Mouse (Mus musculus) limb, embryonic 15.5 days (tissue): ENCODE measurements around the gene Npr2. TPM values are rescaled to one million over a fixed set of nuclear protein-coding genes. Genes with fewer than 3 reads are reported as not detected.

Experiments
- ATAC-seq: fragments of 200-750 bp; cut with Nextera tagmentation; 2 replicates; pipeline ENCODE4 v1.8.0; 2017; ENCODE audit warnings: low read depth, moderate TSS enrichment; ENCODE audit not compliant: insufficient number of reproducible peaks, low FRiP score, low TSS enrichment
- H3K27ac ChIP-seq: fragments of 300-500 bp; sonication (generic); 2 replicates; pipeline ENCODE4 v1.5.1; 2015; ENCODE audit warnings: moderate library complexity, mild to moderate bottlenecking, inconsistent platforms
- H3K27me3 ChIP-seq: fragments of 300-500 bp; sonication (generic); 2 replicates; pipeline ENCODE4 v1.6.1; 2015; ENCODE audit warnings: inconsistent platforms
- H3K36me3 ChIP-seq: fragments of 300-500 bp; sonication (generic); 2 replicates; pipeline ENCODE4 v1.6.1; 2015; ENCODE audit warnings: inconsistent platforms
- H3K4me1 ChIP-seq: fragments of 300-500 bp; sonication (generic); 2 replicates; pipeline ENCODE4 v1.6.1; 2015; ENCODE audit warnings: inconsistent platforms
- H3K4me2 ChIP-seq: fragments of 300-500 bp; sonication (generic); 2 replicates; pipeline ENCODE4 v1.6.1; 2015; ENCODE audit warnings: mild to moderate bottlenecking, inconsistent platforms
- H3K4me3 ChIP-seq: fragments of 300-500 bp; sonication (generic); 2 replicates; pipeline ENCODE4 v1.5.1; 2015; ENCODE audit warnings: mild to moderate bottlenecking, inconsistent platforms
- H3K9ac ChIP-seq: fragments of 300-500 bp; sonication (generic); 2 replicates; pipeline ENCODE4 v1.6.1; 2015; ENCODE audit warnings: inconsistent platforms
- H3K9me3 ChIP-seq: fragments of 300-500 bp; sonication (generic); 2 replicates; pipeline ENCODE4 v1.6.1; 2016; ENCODE audit warnings: inconsistent platforms
- WGBS: fragments of 180-500 bp; shearing (Covaris S2); methylation state at CpG from one replicate; pipeline ENCODE4 v1.1.7; 2015; 5-methylcytosine and 5-hydroxymethylcytosine counted together
- polyA plus RNA-seq: library from polyadenylated mRNA; unstranded; fragments of >200 nt; fragmentation: Nextera tagmentation; extraction: Ambion mirVana; gene quantifications from 2 replicates; pipeline ENCODE4 v1.2.1, GENCODE M21; 2015

Npr2 gene
- polyA plus RNA-seq, 1 experiment from 2014 or later: 22.2 TPM

DNA sequence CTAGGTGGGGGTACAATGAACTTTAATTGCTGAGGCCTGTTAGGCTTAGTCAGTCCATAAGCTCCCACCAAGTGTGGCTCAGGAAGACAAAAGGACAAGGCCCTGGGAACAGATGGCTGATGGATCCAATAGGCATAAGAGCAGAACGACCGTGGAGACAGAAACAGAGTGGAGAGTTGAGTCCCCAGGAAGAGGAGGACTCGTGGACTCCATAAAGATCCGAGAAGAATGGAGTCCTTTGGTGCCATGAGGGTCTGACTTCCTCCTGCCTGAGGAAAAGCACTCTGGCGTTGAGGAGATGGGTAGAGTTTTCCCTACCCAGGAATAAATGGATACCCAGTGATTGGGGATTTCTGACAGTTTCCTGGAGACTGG is 1.1 kb upstream of the Npr2 start:
- no peak for ATAC-seq
- 23% methylated on average over 5 of the region's 5 CpGs for WGBS

DNA sequence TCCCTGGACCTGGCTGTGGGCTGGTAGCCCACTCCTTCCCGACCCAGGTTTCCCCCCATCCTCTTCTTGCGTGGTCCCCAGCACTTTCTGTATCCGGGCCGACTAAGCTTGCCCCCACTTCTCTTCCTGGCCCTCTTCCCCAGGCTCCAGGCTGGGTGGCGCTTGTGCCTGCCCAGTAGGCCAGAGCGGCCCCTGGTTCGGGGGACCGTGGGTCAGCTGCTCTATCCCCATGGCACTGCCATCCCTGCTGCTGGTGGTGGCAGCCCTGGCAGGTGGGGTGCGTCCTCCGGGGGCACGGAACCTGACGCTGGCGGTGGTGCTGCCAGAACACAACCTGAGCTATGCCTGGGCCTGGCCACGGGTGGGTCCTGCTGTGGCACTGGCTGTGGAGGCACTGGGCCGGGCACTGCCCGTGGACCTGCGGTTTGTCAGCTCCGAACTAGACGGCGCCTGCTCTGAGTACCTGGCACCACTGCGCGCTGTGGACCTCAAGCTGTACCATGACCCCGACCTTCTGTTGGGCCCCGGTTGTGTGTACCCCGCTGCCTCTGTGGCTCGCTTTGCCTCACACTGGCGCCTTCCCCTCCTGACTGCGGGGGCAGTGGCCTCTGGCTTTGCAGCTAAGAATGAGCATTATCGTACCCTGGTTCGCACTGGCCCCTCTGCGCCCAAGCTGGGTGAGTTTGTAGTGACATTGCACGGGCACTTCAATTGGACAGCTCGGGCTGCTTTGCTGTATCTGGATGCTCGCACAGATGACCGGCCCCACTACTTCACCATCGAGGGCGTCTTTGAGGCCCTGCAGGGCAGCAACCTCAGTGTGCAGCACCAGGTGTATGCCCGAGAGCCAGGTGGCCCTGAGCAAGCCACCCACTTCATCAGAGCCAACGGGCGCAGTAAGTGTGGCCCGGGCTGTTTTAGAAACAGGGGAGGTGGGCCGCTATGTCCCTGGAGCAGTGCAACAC is 503 bp downstream of the Npr2 start:
- H3K4me2 ChIP-seq: peak overlapping the region; percentile 67
- H3K4me1 ChIP-seq: peaks cover 52% of the 10 kb centered on the region
- H3K4me3 ChIP-seq: peak overlapping the region; percentile 66
- peak overlapping the region; percentile 82 for H3K9ac ChIP-seq
- H3K27me3 ChIP-seq: no peaks in the 10 kb centered on the region
- 47% methylated on average over 42 of the region's 42 CpGs for WGBS
- peak overlapping the region; percentile 88 for H3K27ac ChIP-seq
- H3K36me3 ChIP-seq: no peaks in the 10 kb centered on the region
- peak; percentile 24; the same call in 1 of the 2 replicates for ATAC-seq
- H3K9me3 ChIP-seq: no peaks in the 10 kb centered on the region

More for the DNA sequence above, 1.1 kb upstream of the Npr2 start:
- Histone ChIP-seq H3K4me1 (peaks cover 46% of the 10 kb centered on the region), H3K4me2 (peak overlapping the region; percentile 67), H3K27ac (peak overlapping the region; percentile 88), H3K27me3 (no peaks in the 10 kb centered on the region), H3K36me3 (no peaks in the 10 kb centered on the region), H3K9ac (no peak overlapping the region), H3K4me3 (peak overlapping the region; percentile 66), H3K9me3 (no peaks in the 10 kb centered on the region)

DNA sequence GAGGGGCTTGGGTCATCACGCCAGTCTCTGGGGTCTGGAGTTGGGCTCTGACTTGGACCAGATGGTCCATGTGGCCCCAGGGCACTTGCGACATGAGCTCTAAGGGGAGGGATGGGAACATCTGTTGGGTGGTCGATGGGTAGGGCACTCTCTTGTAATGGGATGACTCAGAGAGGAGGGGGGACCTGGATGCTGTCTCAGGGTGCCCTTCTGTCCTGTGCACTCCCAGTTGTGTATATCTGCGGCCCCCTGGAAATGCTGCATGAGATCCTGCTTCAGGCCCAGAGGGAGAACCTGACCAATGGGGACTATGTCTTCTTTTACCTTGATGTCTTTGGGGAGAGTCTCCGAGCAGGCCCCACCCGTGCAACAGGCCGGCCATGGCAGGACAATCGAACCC is 1.6 kb downstream of the Npr2 start:
- Histone ChIP-seq H3K27ac (no peak overlapping the region), H3K4me1 (peaks cover 52% of the 10 kb centered on the region), H3K4me2 (peak overlapping the region; percentile 67), H3K4me3 (peak overlapping the region; percentile 66; the same call in 1 of the 2 replicates), H3K27me3 (no peaks in the 10 kb centered on the region), H3K9ac (no peak overlapping the region), H3K9me3 (no peaks in the 10 kb centered on the region), H3K36me3 (no peaks in the 10 kb centered on the region)
- no peak for ATAC-seq
- WGBS: 67% methylated on average over 8 of the region's 8 CpGs

DNA sequence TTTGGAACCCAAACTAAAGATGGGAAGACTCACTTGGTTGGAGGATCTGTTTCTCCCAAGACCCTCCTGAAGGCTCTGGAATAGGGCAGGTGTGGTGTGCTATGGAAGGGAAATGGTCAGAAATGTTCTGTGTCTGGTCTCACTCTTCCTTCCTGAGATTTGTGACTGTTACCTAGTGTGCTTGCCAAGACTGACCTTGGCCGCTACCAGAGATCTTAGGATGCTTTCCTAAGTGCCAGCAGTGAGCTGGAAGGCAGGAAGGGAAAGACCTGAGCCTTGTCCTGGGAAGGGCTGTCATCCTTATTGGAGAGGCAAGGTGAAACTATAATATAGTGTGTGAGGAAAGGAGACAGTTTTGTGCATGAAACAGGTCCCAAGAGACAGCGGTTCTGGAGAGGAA is 2.0 kb downstream of the Npr2 start:
- ATAC-seq: no peak
- H3K4me2 ChIP-seq: peak overlapping the region; percentile 67; the same call in 1 of the 2 replicates
- no peaks in the 10 kb centered on the region for H3K27me3 ChIP-seq
- no peaks in the 10 kb centered on the region for H3K36me3 ChIP-seq
- WGBS: 88% methylated on average over 2 of the region's 2 CpGs
- H3K4me1 ChIP-seq: peaks cover 52% of the 10 kb centered on the region
- no peaks in the 10 kb centered on the region for H3K9me3 ChIP-seq
- H3K9ac ChIP-seq: no peak overlapping the region
- no peak overlapping the region for H3K27ac ChIP-seq
- H3K4me3 ChIP-seq: no peak overlapping the region

DNA sequence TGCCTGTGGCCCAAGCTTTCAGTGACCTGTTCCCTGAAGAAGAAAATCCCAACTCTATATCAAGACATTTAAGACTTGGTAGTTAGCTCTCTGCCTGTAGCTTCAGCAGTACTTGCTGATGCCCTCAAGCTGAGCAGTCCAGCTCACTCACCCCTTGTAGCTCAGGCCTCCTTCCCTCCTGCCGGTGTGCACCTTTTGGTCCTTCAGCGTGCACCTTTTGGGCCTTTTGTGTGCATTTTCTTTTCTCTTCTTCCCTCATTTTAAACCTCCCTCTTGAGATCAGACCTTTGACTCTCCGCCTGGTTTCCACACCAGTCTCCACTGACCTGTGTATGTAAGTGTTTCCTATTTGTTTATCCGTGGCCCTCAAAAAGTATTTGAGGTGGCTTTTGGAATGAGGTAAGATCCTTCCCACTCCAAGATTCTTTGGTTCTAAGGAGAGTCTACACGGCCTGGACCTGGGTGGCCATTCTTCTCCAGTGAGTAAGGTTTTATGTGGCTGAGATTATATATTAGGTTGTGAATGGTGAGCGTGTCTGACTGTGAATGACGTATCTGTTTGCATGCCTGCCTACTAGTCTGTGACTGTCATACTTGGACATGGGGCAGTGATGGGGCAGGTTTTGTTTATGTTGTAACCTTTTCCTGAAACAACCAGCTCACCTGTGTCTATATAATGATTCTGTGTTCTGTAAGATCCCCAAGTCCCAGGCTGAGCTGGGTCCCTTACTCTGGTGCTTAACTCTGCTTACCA is 3.1 kb downstream of the Npr2 start:
- Histone ChIP-seq H3K4me3 (no peak overlapping the region), H3K27me3 (no peaks in the 10 kb centered on the region), H3K4me1 (peaks cover 51% of the 10 kb centered on the region), H3K27ac (no peak overlapping the region), H3K4me2 (no peak overlapping the region), H3K9me3 (no peaks in the 10 kb centered on the region), H3K36me3 (no peaks in the 10 kb centered on the region), H3K9ac (no peak overlapping the region)
- ATAC-seq: no peak
- WGBS: 86% methylated on average over 7 of the region's 7 CpGs

DNA sequence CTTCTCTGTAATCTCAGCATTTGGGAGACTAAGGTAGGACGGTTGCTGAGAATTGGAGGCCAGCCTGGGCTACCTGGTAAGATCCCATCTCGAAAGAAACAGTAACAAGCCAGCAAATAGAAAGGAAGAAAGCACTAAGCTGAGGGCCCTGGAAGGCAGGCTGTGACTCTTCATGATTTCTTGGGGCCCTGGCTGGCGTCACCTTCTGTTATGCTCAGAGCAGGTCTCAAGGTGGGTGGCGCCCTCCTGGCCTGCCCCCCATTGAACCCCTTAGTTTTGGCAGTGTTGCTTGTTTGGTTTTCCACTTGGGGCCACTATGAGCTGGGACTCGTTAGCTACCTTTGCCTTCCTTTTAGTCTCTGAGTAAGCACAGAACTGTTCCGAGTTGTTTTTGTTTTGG is 5.0 kb downstream of the Npr2 start:
- H3K4me1 ChIP-seq: peaks cover 37% of the 10 kb centered on the region
- no peaks in the 10 kb centered on the region for H3K27me3 ChIP-seq
- H3K9me3 ChIP-seq: no peaks in the 10 kb centered on the region
- H3K9ac ChIP-seq: no peak overlapping the region
- WGBS: 66% methylated on average over 6 of the region's 6 CpGs
- ATAC-seq: no peak
- H3K36me3 ChIP-seq: peaks cover 9% of the 10 kb centered on the region
- H3K4me2 ChIP-seq: no peak overlapping the region
- no peak overlapping the region for H3K4me3 ChIP-seq
- H3K27ac ChIP-seq: no peak overlapping the region

DNA sequence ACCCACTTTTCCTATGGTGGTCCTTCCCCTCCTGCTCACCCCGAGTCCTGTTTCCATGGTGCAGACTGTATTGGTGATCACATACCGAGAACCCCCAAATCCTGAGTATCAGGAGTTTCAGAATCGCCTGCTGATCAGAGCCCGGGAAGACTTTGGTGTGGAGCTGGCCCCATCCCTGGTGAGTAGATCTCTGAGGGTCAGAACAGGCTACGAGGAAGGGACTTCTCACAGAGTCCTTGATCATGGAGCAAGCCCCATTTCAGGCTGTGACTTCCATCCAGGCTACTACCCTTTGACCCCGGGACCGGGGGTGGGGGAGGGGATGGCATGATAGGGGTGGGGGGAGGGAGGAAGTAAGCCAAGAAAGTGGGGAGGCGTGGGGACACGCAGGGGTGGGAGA is 8.3 kb downstream of the Npr2 start:
- peaks cover 9% of the 10 kb centered on the region for H3K4me1 ChIP-seq
- H3K36me3 ChIP-seq: peaks cover 36% of the 10 kb centered on the region
- H3K27ac ChIP-seq: no peak overlapping the region
- H3K9ac ChIP-seq: no peak overlapping the region
- WGBS: 66% methylated on average over 9 of the region's 9 CpGs
- no peak overlapping the region for H3K4me2 ChIP-seq
- no peak overlapping the region for H3K4me3 ChIP-seq
- no peak for ATAC-seq
- H3K27me3 ChIP-seq: no peaks in the 10 kb centered on the region
- no peaks in the 10 kb centered on the region for H3K9me3 ChIP-seq

DNA sequence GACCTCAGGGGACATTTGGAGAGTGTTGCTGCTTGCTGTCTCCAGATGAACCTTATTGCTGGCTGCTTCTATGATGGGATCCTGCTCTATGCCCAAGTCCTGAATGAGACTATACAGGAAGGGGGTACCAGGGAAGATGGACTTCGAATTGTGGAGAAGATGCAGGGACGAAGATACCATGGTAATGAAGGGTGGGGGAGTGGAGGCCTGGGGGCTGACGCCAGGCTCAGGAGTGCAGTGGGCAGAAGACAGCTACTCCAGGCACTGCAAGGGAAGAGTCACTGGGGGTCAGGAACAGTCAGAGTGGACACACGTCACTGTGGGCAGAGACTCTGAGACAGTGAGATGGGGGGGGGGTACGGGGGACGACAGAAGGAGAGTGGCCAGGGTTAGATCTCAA is 8.8 kb downstream of the Npr2 start:
- H3K27me3 ChIP-seq: no peaks in the 10 kb centered on the region
- ATAC-seq: no peak
- no peak overlapping the region for H3K9ac ChIP-seq
- H3K27ac ChIP-seq: no peak overlapping the region
- H3K4me3 ChIP-seq: no peak overlapping the region
- 87% methylated on average over 6 of the region's 6 CpGs for WGBS
- H3K9me3 ChIP-seq: no peaks in the 10 kb centered on the region
- peaks cover 39% of the 10 kb centered on the region for H3K36me3 ChIP-seq
- H3K4me2 ChIP-seq: no peak overlapping the region
- peaks cover 7% of the 10 kb centered on the region for H3K4me1 ChIP-seq

DNA sequence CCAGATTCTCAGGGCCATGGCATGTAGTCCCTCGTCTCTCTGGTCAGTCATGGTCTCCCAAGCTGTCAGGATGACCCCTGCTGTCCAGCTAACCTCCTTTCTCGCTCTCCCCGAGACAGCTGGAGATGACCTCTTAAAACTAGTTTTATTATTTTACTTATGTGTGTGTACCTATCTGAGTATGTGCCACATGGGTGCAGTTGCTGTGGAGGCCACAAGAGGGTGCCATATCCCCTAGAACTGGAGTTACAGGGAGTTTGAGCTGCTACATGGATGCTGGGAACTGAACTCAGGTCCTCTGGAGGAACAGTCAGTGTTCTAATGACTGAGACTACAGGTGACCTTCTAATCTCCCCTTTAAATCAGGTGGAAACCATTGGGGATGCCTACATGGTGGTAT is 18.0 kb downstream of the Npr2 start:
- Histone ChIP-seq H3K9ac (no peak overlapping the region), H3K36me3 (peaks cover 60% of the 10 kb centered on the region), H3K27me3 (no peaks in the 10 kb centered on the region), H3K9me3 (peaks cover 6% of the 10 kb centered on the region; the same call in 1 of the 2 replicates), H3K4me2 (no peak overlapping the region), H3K4me1 (no peaks in the 10 kb centered on the region; the same call in 1 of the 2 replicates), H3K4me3 (no peak overlapping the region), H3K27ac (no peak overlapping the region)
- ATAC-seq: no peak
- 96% methylated on average over 3 of the region's 3 CpGs for WGBS

DNA sequence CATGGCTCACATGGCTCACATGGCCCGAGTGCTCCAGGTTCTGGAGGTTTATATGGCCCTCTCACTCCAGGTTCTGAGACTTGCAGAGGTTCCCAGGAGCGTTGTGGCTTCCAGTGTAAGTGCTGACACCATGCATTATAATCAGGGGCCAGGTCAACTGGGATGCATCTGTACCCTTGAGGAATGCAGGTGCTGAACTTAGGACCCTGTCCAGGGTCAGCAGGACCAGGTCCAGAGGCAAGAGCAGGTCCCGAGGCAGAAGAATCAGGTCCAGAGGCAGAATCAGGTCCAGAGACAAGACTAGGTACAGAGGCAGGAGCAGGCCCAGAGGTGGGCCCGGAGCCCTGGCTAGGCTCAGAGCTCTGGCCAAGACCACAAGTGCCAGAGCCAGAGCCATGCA is 21.0 kb downstream of the Npr2 start:
- no peak overlapping the region for H3K9ac ChIP-seq
- ATAC-seq: no peak
- 88% methylated on average over 4 of the region's 4 CpGs for WGBS

DNA sequence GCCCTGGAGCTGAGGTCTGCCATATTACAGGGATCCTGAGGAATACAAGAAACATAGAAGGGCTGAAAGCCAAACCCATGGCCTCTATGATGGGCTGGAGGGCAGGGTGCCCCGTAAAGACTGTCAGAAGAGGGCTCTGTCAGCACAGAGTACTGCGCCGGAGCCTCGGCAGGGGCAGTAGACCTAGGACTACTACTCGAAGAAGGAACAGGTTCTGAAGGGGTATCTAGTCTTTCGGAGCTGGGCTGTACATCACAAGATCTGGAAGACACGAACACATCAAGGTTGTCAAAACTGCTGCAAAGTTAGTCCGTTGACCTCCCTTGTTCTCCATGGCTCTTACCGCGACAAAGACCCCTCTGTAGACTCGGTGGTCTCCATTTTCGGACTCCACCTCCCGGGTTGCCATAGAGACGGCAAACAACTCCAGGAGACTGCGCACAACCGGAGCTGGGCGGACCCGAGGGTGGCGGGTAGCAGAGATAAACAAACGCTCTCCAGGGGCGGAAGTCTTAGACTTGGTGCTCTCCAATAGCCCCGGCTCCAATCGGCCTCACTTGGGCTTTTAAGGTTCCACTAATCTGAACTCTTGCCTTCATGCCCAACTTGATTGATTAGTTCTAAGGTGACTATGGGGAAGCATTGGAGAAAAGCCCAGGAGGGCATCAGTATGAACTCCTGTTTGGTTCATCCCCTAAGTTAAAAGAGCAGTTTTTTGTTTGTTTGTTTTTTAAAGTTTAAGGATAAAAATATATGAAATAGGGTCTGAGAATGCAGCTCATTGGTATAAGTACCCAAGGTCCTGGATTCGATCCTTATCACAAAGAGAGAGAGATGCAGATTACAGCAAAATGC is 21.7 kb downstream of the Npr2 start, which contains the start of gene Spag8:
TSS of gene Spag8 (minus strand) at position 434 of the 855 bp plus-strand sequence.
- ATAC-seq: no peak
- Histone ChIP-seq H3K9ac (no peak within 1 kb of the TSS), H3K27ac (no peak within 1 kb of the TSS), H3K27me3 (no peaks in the 10 kb centered on the region), H3K9me3 (peaks cover 6% of the 10 kb centered on the region; the same call in 1 of the 2 replicates), H3K4me1 (peaks cover 9% of the 10 kb centered on the region), H3K36me3 (peaks cover 26% of the 10 kb centered on the region), H3K4me2 (peak within 1 kb of the TSS; percentile 31), H3K4me3 (peak within 1 kb of the TSS; percentile 8; the same call in 1 of the 2 replicates)
- 29% methylated on average over 24 of the region's 24 CpGs for WGBS

More for the DNA sequence above, 21.0 kb downstream of the Npr2 start:
- no peak overlapping the region for H3K4me3 ChIP-seq
- peaks cover 6% of the 10 kb centered on the region; the same call in 1 of the 2 replicates for H3K9me3 ChIP-seq
- peaks cover 33% of the 10 kb centered on the region for H3K36me3 ChIP-seq
- H3K27ac ChIP-seq: no peak overlapping the region
- peaks cover 9% of the 10 kb centered on the region for H3K4me1 ChIP-seq
- no peaks in the 10 kb centered on the region for H3K27me3 ChIP-seq
- H3K4me2 ChIP-seq: 0 out of 2 replicates have a peak overlapping the region, but pooled peaks have one; percentile 31
